In the genomic region with DNA sequence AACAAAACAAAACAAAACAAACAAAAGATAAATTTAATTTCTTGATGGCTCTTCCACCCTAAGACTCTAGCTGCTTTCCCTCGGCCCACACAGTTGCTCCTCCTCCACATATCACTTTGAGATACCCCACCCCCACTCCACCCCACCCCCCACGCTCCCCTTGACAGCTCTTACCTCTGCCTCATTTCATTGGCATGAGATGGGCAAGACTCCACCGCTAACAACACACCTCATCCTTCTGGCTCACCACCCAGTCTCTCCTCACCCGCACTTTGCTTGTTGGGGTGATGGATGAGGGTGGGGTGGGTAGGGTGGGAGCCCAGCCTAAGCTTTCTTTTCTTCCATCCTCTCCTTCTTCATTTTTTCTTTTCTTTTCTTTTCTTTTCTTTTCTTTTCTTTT, we compare ENCODE assay signal across 1 mouse cellular context.
TF ChIP-seq lines count a peak whose summit lies in the region.

No protein-coding gene starts in this region.

TF ChIP-seq in myocyte, 11 proteins besides CTCF, POLR2A, EP300 and RAD21 (continued from another document):
- no peak for TF ChIP-seq CEBPB (IDR thresholded peaks at IDR 0.05; ENCODE audit: insufficient read depth, poor library complexity, severe bottlenecking)
